Mouse (Mus musculus): ENCODE measurements around the gene Ryk.

DNA sequence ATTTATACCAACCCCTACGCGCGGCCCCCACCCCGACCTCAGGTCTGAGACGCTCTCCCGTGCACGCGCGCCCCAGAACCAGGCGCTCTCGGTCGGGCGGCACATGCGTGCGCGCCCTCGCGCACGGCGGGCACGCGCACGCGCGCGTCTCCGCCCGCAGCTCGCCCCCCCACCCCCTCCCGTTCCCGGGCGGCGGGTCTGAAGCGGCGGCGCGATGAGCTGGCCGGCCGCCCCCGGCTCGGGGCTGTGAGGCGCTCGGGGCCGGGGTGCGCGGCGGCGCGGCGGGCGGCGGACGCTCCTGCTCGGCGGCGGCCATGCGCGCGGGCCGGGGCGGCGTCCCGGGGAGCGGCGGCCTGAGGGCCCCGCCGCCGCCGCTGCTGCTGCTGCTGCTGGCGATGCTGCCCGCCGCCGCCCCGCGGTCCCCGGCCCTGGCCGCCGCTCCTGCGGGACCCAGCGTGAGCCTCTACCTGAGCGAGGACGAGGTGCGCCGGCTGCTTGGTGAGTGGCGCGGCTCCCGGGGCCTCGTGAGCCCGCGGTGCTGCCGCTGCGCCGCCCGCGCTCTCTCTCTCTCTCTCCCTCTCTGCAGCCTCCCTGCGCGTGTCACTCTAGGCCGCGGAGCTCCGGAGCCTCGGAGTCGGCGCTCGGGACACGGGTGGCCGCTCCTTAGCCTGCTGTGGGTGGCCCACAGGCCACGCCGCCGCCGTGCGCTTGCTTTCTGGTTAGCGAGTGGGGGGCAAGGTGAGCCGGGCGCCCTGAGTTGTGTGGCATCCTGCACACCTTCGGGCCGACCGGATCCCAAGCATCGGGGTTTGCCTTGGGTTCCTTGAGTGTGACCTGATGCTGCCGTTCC lies at the start of gene Ryk:
- TF ChIP-seq CTCF (conservative IDR thresholded peaks at IDR 0.05; ENCODE audit: insufficient read depth, insufficient read length, low read depth, low read length) (no peak), POLR2A (IDR thresholded peaks at IDR 0.05; ENCODE audit: low read depth, low read length) (no peak)
